Mouse (Mus musculus) CH12.LX (cell line): Measurements from ENCODE around the gene Cd69. TPM values are rescaled to one million over a fixed set of nuclear protein-coding genes. Genes with fewer than 3 reads are reported as not detected.

Experiments used
- DNase-seq: peaks from one replicate; pipeline ENCODE4 v3.0.0-alpha.2; 2013; ENCODE audit errors: extremely low read depth
- H3K27ac ChIP-seq: 2 replicates; pipeline ENCODE4 v1.5.1; 2012; ENCODE audit warnings: low read depth, mild to moderate bottlenecking, control low read depth, moderate library complexity; ENCODE audit not compliant: insufficient read depth
- H3K27me3 ChIP-seq: replicated peaks from 2 replicates; pipeline ENCODE3; 2012; ENCODE audit warnings: inconsistent platforms
- H3K36me3 ChIP-seq, 2 experiments: replicated peaks in 1 of 2; 2 replicates each; pipeline versions ENCODE3 to v1.6.1; 2012; ENCODE audit warnings: inconsistent platforms in 1 of 2, low read length in 1 of 2, mild to moderate bottlenecking in 1 of 2, mixed read lengths in 1 of 2, moderate library complexity in 1 of 2; ENCODE audit not compliant: control insufficient read depth in 1 of 2, insufficient read depth in 1 of 2
- H3K4me1 ChIP-seq, 2 experiments: 2 replicates each; pipeline ENCODE4 v1.6.1; 2012; ENCODE audit warnings: inconsistent platforms in 1 of 2, moderate library complexity in 1 of 2; ENCODE audit not compliant: insufficient read depth in 2 of 2, control insufficient read depth in 1 of 2
- H3K4me2 ChIP-seq: 2 replicates; pipeline ENCODE4 v1.6.1; 2012; ENCODE audit warnings: low read depth, mild to moderate bottlenecking, control low read depth; ENCODE audit not compliant: poor library complexity, insufficient read depth, severe bottlenecking
- H3K4me3 ChIP-seq, 3 experiments: fragments of 150-350 bp in 1 of 3; sonication (generic) in 1 of 3; replicated peaks in 1 of 3; 2 replicates each; pipeline versions ENCODE3 to v1.5.1; 2011 to 2012; ENCODE audit warnings: low read depth in 2 of 3, low read length in 2 of 3, mild to moderate bottlenecking in 2 of 3, moderate library complexity in 2 of 3, control low read depth in 1 of 3, improper control_type of control experiment in 1 of 3, inconsistent platforms in 1 of 3, mixed read lengths in 1 of 3; ENCODE audit not compliant: poor library complexity in 1 of 3
- H3K79me2 ChIP-seq: replicated peaks from 2 replicates; pipeline ENCODE4 v1.6.1; 2012; ENCODE audit warnings: mild to moderate bottlenecking, moderate library complexity; ENCODE audit not compliant: control insufficient read depth, poor library complexity, insufficient read depth, severe bottlenecking; ENCODE audit errors: extremely low read depth
- H3K9ac ChIP-seq: 2 replicates; pipeline ENCODE4 v1.6.1; 2012; ENCODE audit warnings: low read depth, mild to moderate bottlenecking, control low read depth, moderate library complexity; ENCODE audit not compliant: insufficient read depth
- H3K9me3 ChIP-seq: replicated peaks from 2 replicates; pipeline ENCODE3; 2012; ENCODE audit warnings: low read length, inconsistent platforms, mixed read lengths
- BHLHE40 ChIP-seq: IDR thresholded peaks from 2 replicates; pipeline ENCODE4 v1.6.1; 2011; ENCODE audit warnings: mild to moderate bottlenecking, low read depth, low read length, improper control_type of control experiment
- CHD1 ChIP-seq: IDR thresholded peaks from 2 replicates; pipeline ENCODE4 v1.6.1; 2012; ENCODE audit warnings: low read depth, low read length, improper control_type of control experiment, inconsistent platforms
- CHD2 ChIP-seq: IDR thresholded peaks from 2 replicates; pipeline ENCODE4 v1.6.1; 2011; ENCODE audit warnings: low read length, improper control_type of control experiment
- CTCF ChIP-seq, 2 experiments: IDR thresholded peaks in 1 of 2; conservative IDR thresholded peaks in 1 of 2; 2 replicates each; pipeline ENCODE4 v1.5.1; 2011 to 2012; ENCODE audit warnings: low read depth in 2 of 2, low read length in 2 of 2, improper control_type of control experiment in 1 of 2, inconsistent platforms in 1 of 2, mild to moderate bottlenecking in 1 of 2, moderate library complexity in 1 of 2
- E2F4 ChIP-seq: IDR thresholded peaks from 2 replicates; pipeline ENCODE4 v1.6.1; 2011; ENCODE audit warnings: low read depth, low read length, improper control_type of control experiment; ENCODE audit not compliant: insufficient replicate concordance
- ELF1 ChIP-seq: IDR thresholded peaks from 2 replicates; pipeline ENCODE4 v1.6.1; 2014; ENCODE audit warnings: low read depth, mild to moderate bottlenecking, inconsistent platforms, low read length, improper control_type of control experiment
- EP300 ChIP-seq: IDR thresholded peaks from 2 replicates; pipeline ENCODE4 v1.6.1; 2011; ENCODE audit warnings: low read length, improper control_type of control experiment
- ETS1 ChIP-seq: conservative IDR thresholded peaks from 2 replicates; pipeline ENCODE4 v1.6.1; 2012; ENCODE audit warnings: low read depth, mild to moderate bottlenecking, inconsistent platforms, low read length, improper control_type of control experiment, moderate library complexity
- GABPA ChIP-seq: IDR thresholded peaks from 2 replicates; pipeline ENCODE4 v1.6.1; 2012; ENCODE audit warnings: low read depth, low read length, improper control_type of control experiment, inconsistent platforms; ENCODE audit not compliant: insufficient replicate concordance
- HCFC1 ChIP-seq: IDR thresholded peaks from 2 replicates; pipeline ENCODE4 v1.6.1; 2012; ENCODE audit warnings: low read depth, mild to moderate bottlenecking, inconsistent platforms, low read length, improper control_type of control experiment
- IRF4 ChIP-seq: IDR thresholded peaks from 2 replicates; pipeline ENCODE4 v1.6.1; 2014; ENCODE audit warnings: low read depth, mild to moderate bottlenecking, inconsistent platforms, low read length, improper control_type of control experiment
- JUN ChIP-seq: IDR thresholded peaks from 2 replicates; pipeline ENCODE4 v1.6.1; 2011; ENCODE audit warnings: low read depth, mild to moderate bottlenecking, low read length, improper control_type of control experiment, moderate library complexity; ENCODE audit not compliant: insufficient read depth
- JUND ChIP-seq: conservative IDR thresholded peaks from 2 replicates; pipeline ENCODE4 v1.6.1; 2011; ENCODE audit warnings: low read depth, low read length, improper control_type of control experiment
- KAT2A ChIP-seq: IDR thresholded peaks from 2 replicates; pipeline ENCODE4 v1.6.1; 2012; ENCODE audit warnings: low read length, improper control_type of control experiment, inconsistent platforms; ENCODE audit not compliant: insufficient replicate concordance
- MAFK ChIP-seq: IDR thresholded peaks from 2 replicates; pipeline ENCODE4 v1.6.1; 2011; ENCODE audit warnings: low read length, improper control_type of control experiment; ENCODE audit not compliant: insufficient replicate concordance
- MAX ChIP-seq: IDR thresholded peaks from 2 replicates; pipeline ENCODE4 v1.6.1; 2011; ENCODE audit warnings: low read length, improper control_type of control experiment
- MAZ ChIP-seq: IDR thresholded peaks from 2 replicates; pipeline ENCODE4 v1.6.1; 2012; ENCODE audit warnings: low read depth, mild to moderate bottlenecking, inconsistent platforms, low read length, improper control_type of control experiment, moderate library complexity
- MEF2A ChIP-seq: IDR thresholded peaks from 2 replicates; pipeline ENCODE4 v1.6.1; 2014; ENCODE audit warnings: low read depth, mild to moderate bottlenecking, inconsistent platforms, low read length, improper control_type of control experiment, borderline replicate concordance
- MXI1 ChIP-seq: IDR thresholded peaks from 2 replicates; pipeline ENCODE4 v1.6.1; 2011; ENCODE audit warnings: mild to moderate bottlenecking, low read depth, low read length, improper control_type of control experiment
- MYC ChIP-seq: IDR thresholded peaks from 2 replicates; pipeline ENCODE4 v1.6.1; 2011; ENCODE audit warnings: low read depth, mild to moderate bottlenecking, improper control_type of control experiment, low read length
- NELFE ChIP-seq: IDR thresholded peaks from 2 replicates; pipeline ENCODE4 v1.6.1; 2011; ENCODE audit warnings: low read depth, low read length, improper control_type of control experiment
- NRF1 ChIP-seq: IDR thresholded peaks from 2 replicates; pipeline ENCODE4 v1.6.1; 2014; ENCODE audit warnings: low read depth, mild to moderate bottlenecking, inconsistent platforms, low read length, improper control_type of control experiment, moderate library complexity
- PAX5 ChIP-seq: IDR thresholded peaks from 2 replicates; pipeline ENCODE4 v1.6.1; 2012; ENCODE audit warnings: low read length, inconsistent platforms, mixed read lengths
- POLR2A ChIP-seq: IDR thresholded peaks from 2 replicates; pipeline ENCODE4 v1.6.1; 2011; ENCODE audit warnings: low read depth, mild to moderate bottlenecking, improper control_type of control experiment, low read length
- POLR2AphosphoS2 ChIP-seq: IDR thresholded peaks from 2 replicates; pipeline ENCODE4 v1.6.1; 2011; ENCODE audit warnings: low read depth, low read length, improper control_type of control experiment
- RAD21 ChIP-seq: IDR thresholded peaks from 2 replicates; pipeline ENCODE4 v1.6.1; 2011; ENCODE audit warnings: low read depth, mild to moderate bottlenecking, low read length, improper control_type of control experiment, moderate library complexity
- RCOR1 ChIP-seq: conservative IDR thresholded peaks from 2 replicates; pipeline ENCODE4 v1.6.1; 2012; ENCODE audit warnings: low read depth, mild to moderate bottlenecking, inconsistent platforms, low read length, improper control_type of control experiment
- SIN3A ChIP-seq: IDR thresholded peaks from 2 replicates; pipeline ENCODE4 v1.6.1; 2012; ENCODE audit warnings: low read length, improper control_type of control experiment, inconsistent platforms
- SMC3 ChIP-seq: IDR thresholded peaks from 2 replicates; pipeline ENCODE4 v1.6.1; 2011; ENCODE audit warnings: low read depth, low read length, improper control_type of control experiment
- TBP ChIP-seq: conservative IDR thresholded peaks from 2 replicates; pipeline ENCODE4 v1.6.1; 2011; ENCODE audit warnings: low read depth, low read length, improper control_type of control experiment
- TCF12 ChIP-seq: IDR thresholded peaks from 2 replicates; pipeline ENCODE4 v1.6.1; 2014; ENCODE audit warnings: low read depth, mild to moderate bottlenecking, inconsistent platforms, low read length, improper control_type of control experiment
- UBTF ChIP-seq: IDR thresholded peaks from 2 replicates; pipeline ENCODE4 v1.6.1; 2012; ENCODE audit warnings: low read depth, mild to moderate bottlenecking, inconsistent platforms, low read length, improper control_type of control experiment, moderate library complexity
- USF1 ChIP-seq: IDR thresholded peaks from 2 replicates; pipeline ENCODE4 v1.6.1; 2014; ENCODE audit warnings: low read depth, mild to moderate bottlenecking, inconsistent platforms, low read length, improper control_type of control experiment
- USF2 ChIP-seq: conservative IDR thresholded peaks from 2 replicates; pipeline ENCODE4 v1.6.1; 2011; ENCODE audit warnings: low read depth, low read length, improper control_type of control experiment
- ZC3H11A ChIP-seq: IDR thresholded peaks from 2 replicates; pipeline ENCODE4 v1.6.1; 2012; ENCODE audit warnings: low read depth, mild to moderate bottlenecking, inconsistent platforms, low read length, improper control_type of control experiment
- ZKSCAN1 ChIP-seq: IDR thresholded peaks from 2 replicates; pipeline ENCODE4 v1.6.1; 2012; ENCODE audit warnings: low read depth, inconsistent platforms, low read length, improper control_type of control experiment, borderline replicate concordance
- ZMIZ1 ChIP-seq: IDR thresholded peaks from 2 replicates; pipeline ENCODE4 v1.6.1; 2012; ENCODE audit warnings: low read depth, mild to moderate bottlenecking, inconsistent platforms, low read length, improper control_type of control experiment
- ZNF384 ChIP-seq: IDR thresholded peaks from 2 replicates; pipeline ENCODE4 v1.6.1; 2012; ENCODE audit warnings: low read depth, low read length, improper control_type of control experiment, inconsistent platforms
- dilution Hi-C: fragments of 300-500 bp; cut with MboI; formaldehyde crosslinking; loops from 2 replicates; pipeline ENCODE4 v1.14.3; 2020; ENCODE audit warnings: low sequenced_read_pairs; ENCODE audit not compliant: extremely low pct_unique_long_range_greater_than_20kb, extremely low pct_ligation_motif_present
- in situ Hi-C: fragments of 300-500 bp; cut with MboI; formaldehyde crosslinking; loops from 3 replicates; pipeline ENCODE4 v1.14.3; 2019; ENCODE audit warnings: low sequenced_read_pairs, low pct_ligation_motif_present, low pct_unique_long_range_greater_than_20kb, mixed read lengths
- polyA plus RNA-seq: library from polyadenylated mRNA; unstranded; fragments of >175 nt; gene quantifications from 2 replicates; pipeline ENCODE4 v1.2.1, GENCODE M21; 2012; ENCODE audit warnings: low read depth; ENCODE audit not compliant: insufficient read length
- total RNA-seq, 2 experiments: library from RNA; depleted of rRNA; stranded (reverse); fragments of 300-350 nt in 1 of 2; fragments of >200 nt in 1 of 2; gene quantifications; 2 replicates each; pipeline ENCODE4 v1.2.3; 2012 to 2014

Cd69 gene
- total and polyA plus RNA-seq, 3 experiments = 71.2 to 229 (median 132) TPM

DNA sequence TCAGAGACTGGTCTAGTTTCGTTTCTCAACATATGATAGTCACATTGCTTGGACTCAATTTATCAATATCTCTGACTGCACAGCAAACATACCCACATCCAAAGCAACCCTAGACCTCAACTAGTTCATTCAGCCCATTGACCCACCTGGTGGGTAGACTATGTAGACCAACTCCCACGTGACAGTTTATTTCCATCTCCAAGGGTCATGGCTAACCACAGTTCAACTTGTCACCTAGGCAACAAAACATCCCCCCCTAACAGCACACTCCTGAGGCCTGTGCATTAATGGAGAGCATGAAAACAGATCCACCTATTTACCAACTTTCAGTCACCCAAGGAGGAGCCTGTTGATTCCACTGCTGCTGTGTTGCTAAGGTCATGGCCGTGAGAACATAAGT lies 1.6 kb downstream of the Cd69 start:
- in situ Hi-C loops (loop anchor here (25.0 kb wide), 1 partner anchor 264 kb away; the partner anchor contains the start of gene Gabarapl1), dilution Hi-C loops (no loop called here)
- Histone ChIP-seq H3K9me3 (no peaks in the 10 kb centered on the region), H3K79me2 (peaks cover 51% of the 10 kb centered on the region), H3K9ac (peak overlapping the region; percentile 98), H3K4me1 (peaks cover 16 to 40% of the 10 kb centered on the region in 2 experiments), H3K4me3 (peak overlapping the region; percentile 77 to 90 (median 83)), H3K36me3 (peaks cover 26 to 41% of the 10 kb centered on the region in 2 experiments), H3K27ac (peak overlapping the region; percentile 69), H3K4me2 (0 out of 2 replicates have a peak overlapping the region, but pooled peaks have one; percentile 6), H3K27me3 (no peaks in the 10 kb centered on the region)
- TF ChIP-seq POLR2AphosphoS2 (peak; percentile 30; the same call in 1 of the 2 replicates), MAX (peak; percentile 92), ZKSCAN1 (no peak), BHLHE40 (peak; percentile 88), SIN3A (peak; percentile 97), ZMIZ1 (peak; percentile 79), GABPA (no peak), USF1 (peak; percentile 77), MAFK (no peak), UBTF (no peak), E2F4 (no peak), EP300 (peak; percentile 75), ELF1 (no peak), MYC (peak; percentile 77), PAX5 (no peak), RCOR1 (peak; percentile 60; the same call in 1 of the 2 replicates), KAT2A (no peak), HCFC1 (no peak), CHD1 (0 out of 2 replicates have a peak, but pooled peaks have one; percentile 20), TBP (no peak), ZC3H11A (no peak), IRF4 (peak; percentile 68), TCF12 (peak; percentile 62; the same call in 1 of the 2 replicates), JUN (peak; percentile 53; the same call in 1 of the 2 replicates), ZNF384 (no peak), RAD21 (no peak; the same call in 1 of the 2 replicates), MXI1 (peak; percentile 95), MAZ (peak; percentile 51; the same call in 1 of the 2 replicates), USF2 (peak; percentile 75), NELFE (no peak), ETS1 (peak; percentile 79), CHD2 (no peak; the same call in 1 of the 2 replicates), POLR2A (peak; percentile 47), CTCF (conservative IDR thresholded peaks at IDR 0.05 in 1 of 2, IDR thresholded peaks at IDR 0.05 in 1 of 2; ENCODE audit: low read depth in 2 of 2, low read length in 2 of 2) (no peak), NRF1 (no peak), MEF2A (peak; percentile 70), JUND (0 out of 2 replicates have a peak, but pooled peaks have one; percentile 5), SMC3 (no peak)
- DNase-seq = peak; percentile 93
